Mouse (Mus musculus) effector memory CD4-positive, alpha-beta T cell, adult 7 months (primary cell): ENCODE results near the gene Olfr1053. TPM values are rescaled to one million over a fixed set of nuclear protein-coding genes. Genes with fewer than 3 reads are reported as not detected.

Experiments used
- polyA plus RNA-seq: library from polyadenylated mRNA; unstranded; fragments of 100-300 nt; shearing (Covaris generic); gene quantifications from one replicate; pipeline ENCODE4 v1.2.1, GENCODE M21; 2017

Olfr1053 gene
- not detected for polyA plus RNA-seq

DNA sequence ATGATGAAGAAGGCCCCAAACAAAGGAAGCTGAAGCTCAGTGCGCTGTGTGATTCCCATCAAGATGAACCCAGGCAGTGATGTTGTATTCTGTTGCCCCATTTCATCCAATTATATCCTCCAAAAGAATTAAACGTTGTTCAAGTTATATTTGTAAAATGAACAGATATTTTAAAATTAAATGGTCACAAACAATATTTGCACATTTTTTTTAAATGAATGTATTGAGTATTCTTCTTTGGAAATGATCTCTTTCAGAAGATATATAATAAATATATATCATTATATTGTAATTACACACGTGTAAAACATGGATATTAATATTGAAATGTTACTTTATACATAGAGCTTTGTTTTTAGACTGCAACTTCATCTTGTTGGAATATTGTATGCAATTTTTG, at the start of gene Olfr1053:
Gene Olfr1053 (minus strand): TSS at position 101 of the 400 bp plus-strand sequence.

DNA sequence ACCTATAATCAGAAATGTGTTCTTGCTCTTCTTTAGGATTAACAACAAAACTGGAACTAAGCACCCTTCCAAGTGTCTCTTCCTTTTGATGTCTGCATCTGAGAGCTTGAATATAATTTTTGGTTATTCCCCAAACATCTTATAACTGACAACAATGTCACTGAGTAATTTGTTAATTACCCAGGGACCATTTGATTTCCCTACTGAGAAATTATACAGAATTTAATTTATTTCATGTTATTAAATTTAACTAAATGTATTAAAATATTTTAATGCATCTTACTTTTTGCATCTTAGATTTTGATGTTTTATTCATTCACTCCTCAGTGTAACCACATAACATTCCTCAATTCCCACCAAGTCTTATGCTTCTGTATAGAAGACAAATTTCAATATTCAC, 47.3 kb upstream of the Olfr1053 start, which contains the start of gene Olfr1056:
Gene Olfr1056 (minus strand): TSS at position 101 of the 400 bp plus-strand sequence.

DNA sequence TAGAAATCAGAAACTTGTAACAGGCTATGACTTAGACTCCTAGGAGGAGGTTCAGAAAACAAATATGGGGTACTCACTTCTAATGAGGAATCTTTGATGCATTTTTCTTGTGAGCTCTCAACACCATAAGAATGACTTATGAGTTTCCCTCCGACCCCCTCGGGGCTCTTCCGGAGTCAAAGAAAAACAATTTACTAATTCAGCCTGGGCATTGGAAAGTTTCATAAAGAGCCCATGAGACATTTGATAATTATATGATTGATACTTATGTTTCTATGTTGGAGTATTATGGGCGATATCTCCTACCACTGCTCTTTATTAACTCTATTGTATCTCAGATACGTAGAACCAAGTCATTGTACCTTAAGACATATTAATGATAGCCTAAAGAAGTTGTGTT, 35.1 kb upstream of the Olfr1053 start, which contains the start of gene Olfr1055:
Gene Olfr1055 (minus strand): TSS at position 101 of the 400 bp plus-strand sequence.

DNA sequence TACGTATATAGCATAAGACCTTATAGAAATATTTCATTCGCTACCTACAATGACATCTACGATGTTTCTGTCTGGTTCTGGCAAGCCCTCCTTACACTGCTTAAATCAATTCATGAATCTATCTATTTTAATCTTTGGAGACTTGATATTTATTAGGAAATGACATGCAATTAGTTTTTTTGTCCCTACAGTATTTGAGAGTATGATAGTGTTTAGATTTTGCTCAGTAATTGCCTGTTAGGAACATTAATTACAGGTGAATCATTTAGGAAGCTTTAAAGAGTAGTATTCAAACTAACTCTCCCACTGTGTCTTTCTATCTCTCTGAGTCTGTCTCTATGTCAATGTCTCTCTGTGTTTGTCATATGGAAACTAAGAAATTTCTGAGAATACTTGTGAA, 20.2 kb upstream of the Olfr1053 start, which contains the start of gene Olfr1054:
Gene Olfr1054 (minus strand): TSS at position 101 of the 400 bp plus-strand sequence.

DNA sequence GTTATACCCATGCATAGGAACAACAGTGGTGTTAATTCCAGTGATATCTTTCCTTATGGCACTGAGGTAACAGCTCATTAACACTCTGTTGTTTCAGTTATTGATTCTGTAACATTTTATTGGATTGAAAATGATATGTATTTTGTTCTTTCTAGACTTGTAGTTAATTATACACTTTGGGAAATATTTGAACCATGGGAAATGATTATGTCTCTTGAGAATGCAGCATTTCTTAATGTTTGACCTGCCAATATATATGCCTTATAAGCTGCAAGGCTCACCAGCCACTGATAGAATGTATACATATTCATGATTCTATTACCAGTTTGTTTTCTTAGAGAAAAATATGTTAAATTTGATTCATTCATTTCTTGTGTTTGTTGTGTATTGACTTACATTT, 22.9 kb downstream of the Olfr1053 start, which contains the start of gene Olfr1052:
Gene Olfr1052 (plus strand): TSS at position 301 of the 400 bp plus-strand sequence.

DNA sequence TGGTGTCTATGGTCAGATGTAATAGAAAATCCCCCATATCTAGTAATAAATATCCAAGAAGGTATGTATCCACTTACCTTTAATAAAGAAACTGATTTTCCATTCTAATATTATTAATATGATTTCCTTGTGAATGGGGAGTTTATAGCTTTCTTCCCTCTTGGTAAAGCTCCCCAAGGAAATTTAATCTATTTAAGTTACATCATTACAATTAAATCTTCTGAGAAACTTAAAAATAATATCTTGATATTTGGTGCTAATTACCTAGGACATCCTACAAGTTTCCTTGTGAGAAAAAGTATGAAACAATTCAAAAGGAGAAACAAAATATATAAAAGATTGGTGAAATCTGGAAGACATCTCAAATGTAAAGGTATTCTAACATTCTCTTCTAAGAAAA, 36.1 kb downstream of the Olfr1053 start, which contains the start of gene Olfr1051:
Gene Olfr1051 (minus strand): TSS at position 101 of the 400 bp plus-strand sequence.

Other genes starting within 250 kb of the Olfr1053 start
- not detected for gene Olfr1036, start 241.3 kb downstream of the Olfr1053 start, polyA plus RNA-seq
- not detected for gene Olfr1037, start 227.9 kb downstream of the Olfr1053 start, polyA plus RNA-seq
- not detected for gene Olfr1039, start 179.4 kb downstream of the Olfr1053 start, polyA plus RNA-seq
- not detected for gene Olfr1040, start 168.6 kb downstream of the Olfr1053 start, polyA plus RNA-seq
- gene Olfr1042, start 153.4 kb downstream of the Olfr1053 start, polyA plus RNA-seq, result 0.29 TPM
- not detected for gene Olfr1043, start 147.8 kb downstream of the Olfr1053 start, polyA plus RNA-seq
- 0.45 TPM for gene Olfr1044, start 137.5 kb downstream of the Olfr1053 start, polyA plus RNA-seq
- 0.38 TPM for gene Olfr52, start 129.6 kb downstream of the Olfr1053 start, polyA plus RNA-seq
- not detected for gene Olfr1045, start 112.3 kb downstream of the Olfr1053 start, polyA plus RNA-seq
- not detected for gene Olfr1046, start 96.0 kb downstream of the Olfr1053 start, polyA plus RNA-seq
- gene Olfr1047, start 83.9 kb downstream of the Olfr1053 start, polyA plus RNA-seq, result not detected
- gene Olfr1048, start 75.0 kb downstream of the Olfr1053 start, polyA plus RNA-seq, result not detected
- not detected for gene Olfr1049, start 57.0 kb downstream of the Olfr1053 start, polyA plus RNA-seq
- gene Olfr1051, start 36.2 kb downstream of the Olfr1053 start, polyA plus RNA-seq, result not detected
- gene Olfr1052, start 22.8 kb downstream of the Olfr1053 start, polyA plus RNA-seq, result not detected
- not detected for gene Olfr1054, start 20.1 kb upstream of the Olfr1053 start, polyA plus RNA-seq
- gene Olfr1055, start 35.0 kb upstream of the Olfr1053 start, polyA plus RNA-seq, result not detected
- gene Olfr1056, start 47.2 kb upstream of the Olfr1053 start, polyA plus RNA-seq, result not detected
- not detected for gene Olfr1057, start 63.1 kb upstream of the Olfr1053 start, polyA plus RNA-seq
- not detected for gene Olfr1058, start 73.3 kb upstream of the Olfr1053 start, polyA plus RNA-seq
- not detected for gene Olfr1061, start 98.8 kb upstream of the Olfr1053 start, polyA plus RNA-seq
- not detected for gene Olfr1062, start 111.5 kb upstream of the Olfr1053 start, polyA plus RNA-seq
- not detected for gene Olfr1065, start 135.3 kb upstream of the Olfr1053 start, polyA plus RNA-seq
- not detected for gene Olfr1066, start 141.0 kb upstream of the Olfr1053 start, polyA plus RNA-seq
- gene Olfr228, start 172.1 kb upstream of the Olfr1053 start, polyA plus RNA-seq, result not detected
- 0.41 TPM for gene Olfr1076, start 193.2 kb upstream of the Olfr1053 start, polyA plus RNA-seq
- gene Olfr1079, start 227.2 kb upstream of the Olfr1053 start, polyA plus RNA-seq, result not detected
- 0.24 TPM for gene Olfr1080, start 243.0 kb upstream of the Olfr1053 start, polyA plus RNA-seq